Mouse (Mus musculus) neutrophil, adult 5-6 weeks (primary cell): ENCODE measurements around the gene Ralgapa2. TPM values are rescaled to one million over a fixed set of nuclear protein-coding genes. Genes with fewer than 3 reads are reported as not detected.
"Not testable (repeated sequence)": the region's sequence is repeated elsewhere in the genome, so short reads cannot be mapped to it uniquely, and the experiment has no call there.

ENCODE experiments used
- ATAC-seq: fragments of 151-379, 151-347 bp; 2 replicates; pipeline ENCODE4 v1.8.0; 2017; ENCODE audit warnings: mild to moderate bottlenecking, moderate TSS enrichment; ENCODE audit not compliant: insufficient number of reproducible peaks, poor library complexity, low FRiP score, severe bottlenecking; ENCODE audit errors: extremely low read depth
- total RNA-seq: library from RNA; stranded (forward); fragments of 200-1000 nt; gene quantifications from 2 replicates; pipeline ENCODE4 v1.2.3, GENCODE M21; 2017

Gene Ralgapa2
- total RNA-seq, 1 experiment from 2014 or later, result 33.1 TPM

- no peak for ATAC-seq
Measured at GRCm38 (mm10) chr2:146502578-146503311, 9.4 kb downstream of the Ralgapa2 start.

GRCm38 (mm10) chr2:146500067-146500466, 12.1 kb downstream of the Ralgapa2 start:
- no peak for ATAC-seq

- ATAC-seq, result no peak
Measured at GRCm38 (mm10) chr2:146499111-146499510, 13.0 kb downstream of the Ralgapa2 start.

- no peak for ATAC-seq
Measured at GRCm38 (mm10) chr2:146498298-146498697, 13.8 kb downstream of the Ralgapa2 start.

GRCm38 (mm10) chr2:146496995-146497394, 15.1 kb downstream of the Ralgapa2 start:
- ATAC-seq, result no peak

GRCm38 (mm10) chr2:146495781-146496180, 16.4 kb downstream of the Ralgapa2 start:
- ATAC-seq, result no peak

- ATAC-seq, result no peak
Measured at GRCm38 (mm10) chr2:146493354-146493946, 18.7 kb downstream of the Ralgapa2 start.

GRCm38 (mm10) chr2:146491830-146492610, 20.1 kb downstream of the Ralgapa2 start:
- no peak for ATAC-seq

GRCm38 (mm10) chr2:146490926-146491325, 21.2 kb downstream of the Ralgapa2 start:
- no peak for ATAC-seq

- ATAC-seq, result no peak
Measured at GRCm38 (mm10) chr2:146488291-146488690, 23.9 kb downstream of the Ralgapa2 start.

GRCm38 (mm10) chr2:146482859-146483258, 29.3 kb downstream of the Ralgapa2 start:
- ATAC-seq, result no peak

GRCm38 (mm10) chr2:146477491-146477890, 34.7 kb downstream of the Ralgapa2 start:
- ATAC-seq, result no peak

GRCm38 (mm10) chr2:146476428-146476972, 35.6 kb downstream of the Ralgapa2 start:
- no peak for ATAC-seq

GRCm38 (mm10) chr2:146476001-146476400, 36.1 kb downstream of the Ralgapa2 start:
- ATAC-seq, result no peak

- no peak for ATAC-seq
Measured at GRCm38 (mm10) chr2:146470947-146471346, 41.2 kb downstream of the Ralgapa2 start.

GRCm38 (mm10) chr2:146469707-146470420, 42.3 kb downstream of the Ralgapa2 start:
- no peak for ATAC-seq

- no peak for ATAC-seq
Measured at GRCm38 (mm10) chr2:146468898-146469297, 43.2 kb downstream of the Ralgapa2 start.

GRCm38 (mm10) chr2:146468016-146468415, 44.1 kb downstream of the Ralgapa2 start:
- ATAC-seq, result no peak

- ATAC-seq, result not testable (repeated sequence)
Measured at GRCm38 (mm10) chr2:146466811-146467210, 45.3 kb downstream of the Ralgapa2 start.
